Mouse (Mus musculus) brain, embryonic 14.5 days (tissue): Measurements from ENCODE around the gene Gm4305. TPM values are rescaled to one million over a fixed set of nuclear protein-coding genes. Genes with fewer than 3 reads are reported as not detected.
"Not testable (repeated sequence)": the region's sequence is repeated elsewhere in the genome, so short reads cannot be mapped to it uniquely, and the experiment has no call there.

Source experiments
- DNase-seq: peaks from one replicate; pipeline ENCODE4 v3.0.0-alpha.2; 2011; ENCODE audit warnings: low read depth
- polyA plus RNA-seq: library from polyadenylated mRNA; depleted of rRNA; stranded (reverse); fragments of >200 nt; gene quantifications from 2 replicates; pipeline ENCODE4 v1.2.3, GENCODE M21; 2012; rRNA removed

The Gm4305 gene
- not detected in 2 replicates for polyA plus RNA-seq

DNA sequence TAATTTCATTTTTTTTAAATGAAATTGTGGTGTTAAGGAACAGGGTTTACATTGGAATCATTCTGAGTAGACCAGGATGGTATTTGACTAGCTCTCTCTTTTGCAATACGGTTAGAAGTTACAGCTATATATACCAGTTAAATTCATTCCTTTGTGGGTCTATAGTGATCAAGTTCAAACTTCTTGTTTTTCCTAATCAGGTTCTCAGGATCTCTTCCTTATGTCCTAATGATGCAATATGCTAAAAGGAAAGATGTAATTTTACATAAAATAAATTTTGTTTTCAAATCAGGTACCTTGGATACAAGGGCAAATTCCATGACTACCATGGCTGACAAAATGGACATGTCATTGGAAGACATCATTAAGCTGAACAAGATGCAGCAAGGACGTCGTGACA, at the start of gene Gm4305:
Gene Gm4305 (plus strand): TSS at position 301 of the 400 bp plus-strand sequence.
- DNase-seq = not testable (repeated sequence)

- not testable (repeated sequence) for DNase-seq
Measured at GRCm38 (mm10) chr10:100335376-100335775, 15.5 kb upstream of the Gm4305 start, which contains the start of gene Gm4301. TSS of gene Gm4301 (plus strand) at chr10:100335676.

GRCm38 (mm10) chr10:100340536-100340935, 10.4 kb upstream of the Gm4305 start, which contains the start of gene Gm4302:
TSS of gene Gm4302 (plus strand) at chr10:100340836.
- not testable (repeated sequence) for DNase-seq

- not testable (repeated sequence) for DNase-seq
Measured at GRCm38 (mm10) chr10:100345672-100346071, 5.2 kb upstream of the Gm4305 start, which contains the start of gene Gm4303. TSS of gene Gm4303 (plus strand) at chr10:100345972.

DNA sequence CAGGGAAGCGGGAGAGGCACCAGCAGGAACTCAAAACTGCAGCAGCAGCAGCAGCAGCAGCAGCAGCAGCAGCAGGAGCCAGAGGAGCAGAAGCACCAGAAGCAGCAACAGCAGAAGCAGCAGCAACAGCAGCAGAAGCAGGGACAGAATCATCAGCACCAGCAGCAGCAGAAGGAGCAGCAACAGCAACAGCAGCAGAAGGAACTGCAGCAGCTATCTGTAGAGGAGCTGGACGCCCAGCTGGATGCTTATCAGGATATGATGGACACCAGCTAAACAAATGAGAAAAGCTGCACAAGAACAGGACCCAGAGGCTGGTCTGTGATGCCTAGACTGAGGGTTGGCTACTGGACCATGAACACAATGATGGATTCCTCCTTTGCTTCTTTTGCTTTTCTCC, 5.9 kb downstream of the Gm4305 start:
- DNase-seq = not testable (repeated sequence)

- DNase-seq = not testable (repeated sequence)
Measured at GRCm38 (mm10) chr10:100361038-100361437, 10.1 kb downstream of the Gm4305 start, which contains the start of gene Gm4307. TSS of gene Gm4307 (plus strand) at chr10:100361338.

- DNase-seq = not testable (repeated sequence)
Measured at GRCm38 (mm10) chr10:100382460-100382859, 31.6 kb downstream of the Gm4305 start, which contains the start of gene Gm4312. TSS of gene Gm4312 (minus strand) at chr10:100382560.

Other genes with a start within 250 kb of the Gm4305 start
- gene Gm4301, start 15.4 kb upstream of the Gm4305 start, polyA plus RNA-seq = not detected in 2 replicates
- not detected in 2 replicates for gene Gm4302, start 10.3 kb upstream of the Gm4305 start, polyA plus RNA-seq
- not detected in 2 replicates for gene Gm4303, start 5.1 kb upstream of the Gm4305 start, polyA plus RNA-seq
- gene Gm4307, start 10.2 kb downstream of the Gm4305 start, polyA plus RNA-seq = not detected in 2 replicates
- not detected in 2 replicates for gene Gm4312, start 31.5 kb downstream of the Gm4305 start, polyA plus RNA-seq
- 9.2 and 10.7 TPM in 2 replicates for gene Tmtc3, start 136.3 kb downstream of the Gm4305 start, polyA plus RNA-seq
- gene Cep290, start 136.5 kb downstream of the Gm4305 start, polyA plus RNA-seq = 3.7 and 5.1 TPM in 2 replicates
- 12.8 and 13.1 TPM in 2 replicates for gene 4930430F08Rik, start 239.3 kb downstream of the Gm4305 start, polyA plus RNA-seq
- not detected in 2 replicates for gene 1700017N19Rik, start 239.4 kb downstream of the Gm4305 start, polyA plus RNA-seq